Mouse (Mus musculus) limb, embryonic 14.5 days (tissue): ENCODE data around the gene Iffo1. TPM values are rescaled to one million over a fixed set of nuclear protein-coding genes. Genes with fewer than 3 reads are reported as not detected.

Source experiments
- ATAC-seq: fragments of 200-750 bp; cut with Nextera tagmentation; 2 replicates; pipeline ENCODE4 v1.8.0; 2017; ENCODE audit warnings: low read depth, moderate number of reproducible peaks, moderate TSS enrichment; ENCODE audit not compliant: low FRiP score
- DNase-seq: peaks from one replicate; pipeline ENCODE4 v3.0.0-alpha.2; 2015; ENCODE audit warnings: low spot score
- H3K27ac ChIP-seq: fragments of 300-500 bp; sonication (generic); replicated peaks from 2 replicates; pipeline ENCODE4 v1.5.1; 2014; ENCODE audit warnings: low read depth, mild to moderate bottlenecking, low read length, moderate library complexity, mixed read lengths
- H3K27me3 ChIP-seq: fragments of 300-500 bp; sonication (generic); 2 replicates; pipeline ENCODE4 v1.6.1; 2014; ENCODE audit warnings: low read length, mixed read lengths; ENCODE audit not compliant: control insufficient read depth, insufficient read depth
- H3K36me3 ChIP-seq: fragments of 300-500 bp; sonication (generic); 2 replicates; pipeline ENCODE4 v1.6.1; 2014; ENCODE audit warnings: mild to moderate bottlenecking, low read length, moderate library complexity, mixed read lengths; ENCODE audit not compliant: control insufficient read depth, insufficient read depth
- H3K4me1 ChIP-seq: fragments of 300-500 bp; sonication (generic); 2 replicates; pipeline ENCODE4 v1.6.1; 2014; ENCODE audit warnings: antibody characterized with exemption, low read length, mixed read lengths; ENCODE audit not compliant: control insufficient read depth, insufficient read depth
- H3K4me2 ChIP-seq: fragments of 300-500 bp; sonication (generic); replicated peaks from 2 replicates; pipeline ENCODE4 v1.6.1; 2014; ENCODE audit warnings: low read depth, mild to moderate bottlenecking, low read length, moderate library complexity; ENCODE audit not compliant: severe bottlenecking
- H3K4me3 ChIP-seq: fragments of 300-500 bp; sonication (generic); replicated peaks from 2 replicates; pipeline ENCODE4 v1.5.1; 2014; ENCODE audit warnings: low read length
- H3K9ac ChIP-seq: fragments of 300-500 bp; sonication (generic); 2 replicates; pipeline ENCODE4 v1.6.1; 2014; ENCODE audit warnings: mild to moderate bottlenecking, low read depth, low read length, moderate library complexity; ENCODE audit not compliant: severe bottlenecking
- H3K9me3 ChIP-seq: fragments of 300-500 bp; sonication (generic); 2 replicates; pipeline ENCODE4 v1.6.1; 2016; ENCODE audit warnings: low read length; ENCODE audit not compliant: control insufficient read depth
- POLR2A ChIP-seq: fragments of 200-500 bp; IDR thresholded peaks from 2 replicates; pipeline ENCODE4 v1.8.0; 2012; ENCODE audit warnings: inconsistent platforms, mild to moderate bottlenecking, moderate library complexity, borderline replicate concordance; ENCODE audit not compliant: insufficient read depth, insufficient read length; ENCODE audit errors: extremely low read depth
- WGBS: fragments of 180-500 bp; shearing (Covaris S2); extraction: QIAGEN DNeasy Blood & Tissue Kit; methylation state at CpG from one replicate; pipeline ENCODE4 v1.1.7; 2014; 5-methylcytosine and 5-hydroxymethylcytosine counted together
- polyA plus RNA-seq, 2 experiments: library from polyadenylated mRNA; depleted of rRNA in 1 of 2; stranded (reverse) in 1 of 2; unstranded in 1 of 2; fragments of >200 nt; fragmentation: Nextera tagmentation in 1 of 2; extraction: Ambion mirVana in 1 of 2; gene quantifications; 2 replicates each; pipeline versions ENCODE4 v1.2.1 to v1.2.3; 2012 to 2014

Iffo1 gene
- 64.7 and 78.6 TPM in 2 replicates for polyA plus RNA-seq (2012; rRNA removed)
- polyA plus RNA-seq (2014; fragmentation: Nextera tagmentation; extraction: Ambion mirVana), result 25.9 and 34.1 TPM in 2 replicates

DNA sequence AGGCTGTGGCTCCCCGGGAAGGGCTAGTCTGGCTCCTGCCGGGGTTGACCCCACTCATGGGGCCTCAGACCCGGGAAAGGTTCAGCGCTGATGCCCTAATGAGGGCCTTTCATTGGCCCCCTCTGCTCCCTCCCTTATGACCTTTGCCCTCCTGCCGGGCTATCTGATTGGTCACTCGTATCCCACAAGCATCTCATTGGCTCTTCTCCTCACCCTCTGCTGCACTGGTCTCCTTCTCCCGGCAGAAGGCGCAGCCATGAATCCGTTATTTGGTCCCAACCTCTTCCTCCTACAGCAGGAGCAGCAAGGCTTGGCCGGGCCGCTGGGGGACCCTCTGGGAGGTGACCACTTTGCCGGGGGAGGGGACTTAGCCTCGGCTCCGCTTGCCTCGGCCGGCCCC lies at the start of gene Iffo1:
Gene Iffo1, plus strand, starts transcription at position 241 of the 400 bp plus-strand sequence.
- Histone ChIP-seq H3K4me2 (peak within 1 kb of the TSS; percentile 90), H3K4me3 (peak within 1 kb of the TSS; percentile 71), H3K9me3 (no peaks in the 10 kb centered on the region), H3K9ac (peak within 1 kb of the TSS; percentile 87), H3K4me1 (peaks cover 20% of the 10 kb centered on the region), H3K36me3 (peaks cover 49% of the 10 kb centered on the region), H3K27ac (peak within 1 kb of the TSS; percentile 89), H3K27me3 (no peaks in the 10 kb centered on the region)
- WGBS, result under 1% methylated on average over 16 of the region's 16 CpGs
- 0 out of 2 replicates have a peak, but pooled peaks have one; percentile 26 for TF ChIP-seq POLR2A
- DNase-seq, result peak; percentile 90
- ATAC-seq, result peak; percentile 89

DNA sequence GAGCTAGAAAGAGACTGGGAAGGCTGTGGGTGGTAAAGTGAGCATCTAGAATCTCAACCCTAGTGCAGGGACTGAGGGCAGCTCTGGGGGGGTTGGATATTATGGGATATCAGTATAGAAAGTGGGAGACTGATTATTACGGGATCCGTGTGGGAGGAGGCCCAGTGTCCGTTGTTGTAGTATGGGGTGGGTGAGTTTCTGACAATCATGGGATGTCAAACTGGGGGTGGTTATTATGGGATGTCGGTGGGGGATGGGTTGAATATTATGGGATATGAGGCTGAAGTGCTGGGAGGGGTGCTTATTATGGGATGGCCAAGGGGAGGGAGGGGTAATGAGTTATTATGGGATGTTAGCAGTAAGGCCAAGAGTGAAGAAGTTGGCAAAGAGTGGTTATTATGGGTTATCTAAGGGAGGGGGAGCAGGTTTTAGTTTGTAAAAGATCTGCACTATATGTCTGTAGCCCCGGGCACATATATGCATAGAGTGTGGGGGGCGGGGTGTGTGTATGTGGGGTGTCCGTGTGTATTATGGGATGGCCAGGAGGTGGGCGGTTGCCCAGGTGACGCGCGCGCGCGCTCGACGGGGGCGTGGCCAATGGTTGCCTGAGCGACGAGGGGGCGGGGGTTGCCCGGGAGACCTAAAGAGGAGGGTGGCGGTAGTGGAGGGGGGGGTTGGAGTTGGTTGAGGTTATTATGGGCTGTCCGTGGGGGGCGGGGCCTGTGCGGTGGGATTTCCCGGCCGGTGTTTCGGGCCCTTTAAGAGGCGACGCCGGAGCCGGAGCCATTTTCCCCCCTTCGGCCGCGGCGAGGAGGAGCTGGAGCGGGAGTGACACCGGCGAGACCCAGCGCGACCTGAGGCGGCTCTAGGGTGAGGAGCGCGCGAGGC lies 49.4 kb upstream of the Iffo1 start, which contains the start of gene Chd4:
Gene Chd4, plus strand, starts transcription at position 591 of the 888 bp plus-strand sequence.
- peak within 1 kb of the TSS; percentile 88 for H3K9ac ChIP-seq
- H3K4me3 ChIP-seq, result peak within 1 kb of the TSS; percentile 96
- H3K4me1 ChIP-seq, result peaks cover 26% of the 10 kb centered on the region
- WGBS, result 4% methylated on average over 27 of the region's 45 CpGs
- peaks cover 33% of the 10 kb centered on the region for H3K36me3 ChIP-seq
- DNase-seq (peak; percentile 95), ATAC-seq (peak; percentile 87)
- peak within 1 kb of the TSS; percentile 86 for H3K27ac ChIP-seq
- H3K9me3 ChIP-seq, result no peaks in the 10 kb centered on the region
- peak; percentile 76; the same call in 1 of the 2 replicates for TF ChIP-seq POLR2A
- H3K27me3 ChIP-seq, result no peaks in the 10 kb centered on the region
- peak within 1 kb of the TSS; percentile 82 for H3K4me2 ChIP-seq

DNA sequence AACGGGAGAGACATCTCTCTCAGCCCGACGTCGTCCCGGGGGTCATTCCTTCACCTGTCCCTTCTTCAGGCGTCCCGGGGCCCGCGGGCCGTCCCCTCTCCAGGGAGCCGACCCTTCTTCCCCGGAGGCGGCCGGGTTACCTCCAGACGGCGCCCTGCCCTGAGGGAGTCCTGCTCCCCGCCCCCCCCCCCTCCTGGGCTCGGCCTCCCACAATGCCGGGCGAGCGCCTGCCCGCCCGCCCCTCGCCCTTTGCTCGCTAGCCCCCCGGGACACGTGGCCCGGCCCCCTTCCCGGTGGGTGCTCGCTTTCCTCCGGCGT lies 48.8 kb upstream of the Iffo1 start:
- peaks cover 39% of the 10 kb centered on the region for H3K36me3 ChIP-seq
- DNase-seq (no peak), ATAC-seq (peak; percentile 13)
- H3K27me3 ChIP-seq, result no peaks in the 10 kb centered on the region
- H3K9ac ChIP-seq, result peak overlapping the region; percentile 88
- peaks cover 24% of the 10 kb centered on the region for H3K4me1 ChIP-seq
- H3K9me3 ChIP-seq, result no peaks in the 10 kb centered on the region
- 0% methylated on average over 11 of the region's 32 CpGs for WGBS
- peak overlapping the region; percentile 86 for H3K27ac ChIP-seq
- H3K4me3 ChIP-seq, result peak overlapping the region; percentile 96
- no peak for TF ChIP-seq POLR2A
- peak overlapping the region; percentile 82 for H3K4me2 ChIP-seq

DNA sequence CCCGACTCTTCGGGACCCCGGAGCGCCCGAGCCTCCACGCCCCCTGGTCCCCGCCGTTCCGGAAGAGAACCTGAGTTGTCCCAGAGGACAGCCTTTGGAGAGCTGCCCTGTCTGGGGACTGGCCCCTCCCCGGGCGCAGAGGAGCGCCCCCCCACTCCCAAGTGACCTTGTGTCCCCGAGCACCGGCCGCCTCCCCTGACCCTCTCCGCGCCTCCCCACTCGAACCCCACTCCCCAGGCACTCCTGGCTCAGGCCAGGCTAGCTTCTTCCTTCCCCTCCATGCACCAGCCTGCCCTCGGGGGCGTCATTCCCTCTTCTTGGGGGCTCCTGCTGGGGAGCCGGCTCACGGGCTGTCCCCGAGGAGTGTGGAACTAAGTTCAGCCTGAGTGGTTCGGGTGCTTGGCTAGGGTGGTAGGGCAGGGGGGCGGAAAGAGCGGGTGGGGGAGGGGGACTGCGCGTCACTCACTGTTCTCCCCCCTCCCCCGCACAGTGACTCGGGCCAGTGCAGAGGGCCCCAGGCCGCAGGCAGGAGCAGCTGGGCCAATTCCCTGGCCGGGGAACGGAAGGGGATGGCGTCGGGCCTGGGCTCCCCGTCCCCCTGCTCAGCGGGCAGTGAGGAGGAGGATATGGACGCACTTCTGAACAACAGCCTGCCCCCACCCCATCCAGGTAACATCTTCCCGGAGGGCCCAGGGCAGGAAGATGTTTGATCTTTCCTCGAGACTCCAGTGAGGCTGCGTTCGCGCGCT lies 48.3 kb upstream of the Iffo1 start:
- Histone ChIP-seq H3K9me3 (no peaks in the 10 kb centered on the region), H3K27me3 (no peaks in the 10 kb centered on the region), H3K4me3 (peak overlapping the region; percentile 96), H3K9ac (peak overlapping the region; percentile 88), H3K36me3 (peaks cover 44% of the 10 kb centered on the region), H3K4me1 (peaks cover 24% of the 10 kb centered on the region), H3K4me2 (peak overlapping the region; percentile 82), H3K27ac (peak overlapping the region; percentile 86)
- peak; percentile 50 for DNase-seq
- TF ChIP-seq POLR2A, result no peak
- 1% methylated on average over 35 of the region's 44 CpGs for WGBS
- 0 out of 2 replicates have a peak, but pooled peaks have one; percentile 28 for ATAC-seq

DNA sequence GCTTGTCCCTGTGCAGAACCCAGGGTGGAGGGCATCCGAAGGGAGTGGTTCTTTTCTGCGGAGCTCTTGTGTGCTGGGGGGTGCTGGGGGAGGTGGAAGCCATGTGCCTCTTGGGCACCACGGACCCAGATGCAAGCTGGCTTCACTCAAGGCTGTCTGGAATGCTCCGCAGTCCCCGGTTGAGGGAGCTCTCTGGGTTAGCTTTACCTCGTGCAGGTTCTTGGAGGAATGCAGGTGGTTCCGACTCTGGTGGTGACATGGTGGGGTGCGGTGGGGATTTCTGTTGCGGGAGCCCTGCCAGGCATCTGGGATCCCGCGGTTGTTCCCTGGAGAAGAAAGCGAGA lies 47.7 kb upstream of the Iffo1 start:
- no peaks in the 10 kb centered on the region for H3K9me3 ChIP-seq
- 2% methylated on average over 12 of the region's 12 CpGs for WGBS
- H3K4me3 ChIP-seq, result peak overlapping the region; percentile 96
- peak overlapping the region; percentile 88 for H3K9ac ChIP-seq
- peaks cover 49% of the 10 kb centered on the region for H3K36me3 ChIP-seq
- no peaks in the 10 kb centered on the region for H3K27me3 ChIP-seq
- no peak for TF ChIP-seq POLR2A
- 0 out of 2 replicates have a peak overlapping the region, but pooled peaks have one; percentile 86 for H3K27ac ChIP-seq
- peaks cover 24% of the 10 kb centered on the region for H3K4me1 ChIP-seq
- peak overlapping the region; percentile 82 for H3K4me2 ChIP-seq
- DNase-seq (no peak), ATAC-seq (peak; percentile 5; the same call in 1 of the 2 replicates)
